Mouse (Mus musculus) retina, postnatal 1 day (tissue): ENCODE results near the gene Smarca4.

Source experiments
- DNase-seq: peaks from one replicate; pipeline ENCODE4 v3.0.0-alpha.2; 2012

The Smarca4 gene

GRCm38 (mm10) chr9:21724147-21724536 is 108.2 kb downstream of the Smarca4 start:
- peak; percentile 96 for DNase-seq

- no peak for DNase-seq
Observed at GRCm38 (mm10) chr9:21725224-21726121, 109.5 kb downstream of the Smarca4 start.

GRCm38 (mm10) chr9:21726218-21726975 is 110.4 kb downstream of the Smarca4 start:
- peak; percentile 36 for DNase-seq

GRCm38 (mm10) chr9:21728261-21728832 is 112.4 kb downstream of the Smarca4 start:
- DNase-seq: no peak

- DNase-seq: no peak
Observed at GRCm38 (mm10) chr9:21729264-21729663, 113.3 kb downstream of the Smarca4 start.

GRCm38 (mm10) chr9:21732288-21732687 is 116.3 kb downstream of the Smarca4 start:
- DNase-seq: no peak

- no peak for DNase-seq
Observed at GRCm38 (mm10) chr9:21733446-21733845, 117.5 kb downstream of the Smarca4 start.

- no peak for DNase-seq
Observed at GRCm38 (mm10) chr9:21733989-21734388, 118.0 kb downstream of the Smarca4 start.

GRCm38 (mm10) chr9:21735126-21735525 is 119.2 kb downstream of the Smarca4 start:
- no peak for DNase-seq

GRCm38 (mm10) chr9:21736580-21736979 is 120.6 kb downstream of the Smarca4 start:
- DNase-seq: no peak

- no peak for DNase-seq
Observed at GRCm38 (mm10) chr9:21737188-21737587, 121.2 kb downstream of the Smarca4 start.

GRCm38 (mm10) chr9:21738776-21739175 is 122.8 kb downstream of the Smarca4 start:
- DNase-seq: no peak

- DNase-seq: no peak
Observed at GRCm38 (mm10) chr9:21740427-21740826, 124.5 kb downstream of the Smarca4 start.

- no peak for DNase-seq
Observed at GRCm38 (mm10) chr9:21741514-21741913, 125.5 kb downstream of the Smarca4 start.

- no peak for DNase-seq
Observed at GRCm38 (mm10) chr9:21747238-21747774, 131.3 kb downstream of the Smarca4 start.

- no peak for DNase-seq
Observed at GRCm38 (mm10) chr9:21748033-21748432, 132.1 kb downstream of the Smarca4 start.

- no peak for DNase-seq
Observed at GRCm38 (mm10) chr9:21748491-21748890, 132.5 kb downstream of the Smarca4 start.

GRCm38 (mm10) chr9:21749382-21750118 is 133.6 kb downstream of the Smarca4 start:
- DNase-seq: no peak

GRCm38 (mm10) chr9:21750370-21750769 is 134.4 kb downstream of the Smarca4 start:
- no peak for DNase-seq

- DNase-seq: peak; percentile 40
Observed at GRCm38 (mm10) chr9:21751347-21751746, 135.4 kb downstream of the Smarca4 start.

- DNase-seq: peak; percentile 16
Observed at GRCm38 (mm10) chr9:21752252-21752792, 136.4 kb downstream of the Smarca4 start.
